Mouse (Mus musculus) thymus, postnatal 14 days (tissue): ENCODE measurements around the gene Capn15.

Experiments
- DNase-seq: peaks from one replicate; pipeline ENCODE4 v3.0.0; 2021

Gene Capn15

GRCm38 (mm10) chr17:25951803-25952623 is 33.6 kb downstream of the Capn15 start, which contains the start of gene A930017K11Rik:
Gene A930017K11Rik (minus strand): TSS chr17:25952565.
- no peak for DNase-seq

DNA sequence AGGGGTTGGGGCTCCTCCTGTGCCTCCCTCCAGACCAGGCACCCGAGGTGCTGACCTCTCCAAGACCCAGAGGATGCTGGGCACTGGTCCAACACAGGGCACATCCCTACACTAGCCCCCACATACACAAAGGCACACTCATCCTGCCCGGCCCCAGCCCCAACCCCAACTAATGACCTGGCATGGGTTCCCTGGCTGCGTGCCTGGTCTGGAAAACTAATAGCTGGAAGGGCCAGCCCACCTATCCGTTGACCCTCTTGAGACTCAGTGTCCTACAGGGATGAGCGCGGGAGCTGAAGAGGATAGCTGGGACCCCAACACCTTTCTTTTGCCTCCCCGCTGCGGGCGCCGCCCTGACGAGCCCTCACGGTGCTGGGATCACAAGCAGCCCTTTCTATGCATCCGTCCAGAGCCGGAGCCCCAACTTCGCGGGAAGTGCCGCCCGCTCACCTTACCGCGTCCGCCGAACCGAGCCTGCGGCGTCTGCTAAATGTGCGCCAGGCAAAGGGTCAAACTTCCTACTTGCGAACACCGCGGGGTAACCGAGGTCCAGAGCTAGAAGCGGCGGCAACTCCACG is 34.3 kb downstream of the Capn15 start:
- no peak for DNase-seq

- no peak for DNase-seq
Measured at GRCm38 (mm10) chr17:25950706-25951105, 34.9 kb downstream of the Capn15 start.

- DNase-seq = no peak
Measured at GRCm38 (mm10) chr17:25949981-25950380, 35.6 kb downstream of the Capn15 start.

- no peak for DNase-seq
Measured at GRCm38 (mm10) chr17:25948051-25948450, 37.5 kb downstream of the Capn15 start.

DNA sequence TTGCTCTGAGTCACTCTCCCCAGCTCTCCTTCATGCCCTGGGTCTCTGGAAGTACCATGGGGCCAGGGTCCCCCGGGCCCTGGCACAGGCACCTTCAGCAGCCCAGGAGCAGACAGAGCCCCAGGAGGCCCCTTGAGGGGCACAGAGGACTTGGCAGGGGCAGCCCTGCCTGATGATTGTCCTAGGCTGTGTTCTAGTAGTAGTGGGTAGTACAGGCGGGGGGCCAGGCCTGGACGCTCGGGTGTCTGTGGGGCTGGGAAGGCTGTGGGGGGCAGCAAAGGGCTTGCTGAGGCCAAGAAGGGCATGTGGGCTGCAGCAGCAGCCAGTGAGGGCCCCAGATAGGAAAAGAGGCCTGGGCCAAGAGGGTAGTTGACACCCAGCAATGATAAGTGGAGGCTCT is 38.0 kb downstream of the Capn15 start:
- DNase-seq = no peak

- DNase-seq = no peak
Measured at GRCm38 (mm10) chr17:25946891-25947290, 38.7 kb downstream of the Capn15 start.

DNA sequence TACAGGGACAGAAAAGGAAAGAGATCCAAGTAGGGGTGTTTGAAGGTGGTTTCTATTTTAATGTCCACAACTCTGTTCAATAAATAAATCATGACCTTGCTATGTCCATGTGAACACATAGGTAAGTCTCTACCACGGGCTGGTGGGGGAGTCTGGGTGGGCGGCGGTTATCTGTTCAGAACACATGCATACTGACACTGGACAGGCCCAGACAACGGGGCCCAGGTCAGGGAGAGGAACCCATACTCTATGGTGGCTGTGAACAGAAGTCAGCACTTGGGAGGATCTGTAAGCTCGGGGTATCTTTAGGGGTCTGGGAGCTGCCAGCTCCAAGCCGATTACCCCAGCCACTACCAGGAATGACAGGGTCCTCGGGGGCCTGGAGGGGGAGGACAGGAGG is 39.2 kb downstream of the Capn15 start:
- no peak for DNase-seq

DNA sequence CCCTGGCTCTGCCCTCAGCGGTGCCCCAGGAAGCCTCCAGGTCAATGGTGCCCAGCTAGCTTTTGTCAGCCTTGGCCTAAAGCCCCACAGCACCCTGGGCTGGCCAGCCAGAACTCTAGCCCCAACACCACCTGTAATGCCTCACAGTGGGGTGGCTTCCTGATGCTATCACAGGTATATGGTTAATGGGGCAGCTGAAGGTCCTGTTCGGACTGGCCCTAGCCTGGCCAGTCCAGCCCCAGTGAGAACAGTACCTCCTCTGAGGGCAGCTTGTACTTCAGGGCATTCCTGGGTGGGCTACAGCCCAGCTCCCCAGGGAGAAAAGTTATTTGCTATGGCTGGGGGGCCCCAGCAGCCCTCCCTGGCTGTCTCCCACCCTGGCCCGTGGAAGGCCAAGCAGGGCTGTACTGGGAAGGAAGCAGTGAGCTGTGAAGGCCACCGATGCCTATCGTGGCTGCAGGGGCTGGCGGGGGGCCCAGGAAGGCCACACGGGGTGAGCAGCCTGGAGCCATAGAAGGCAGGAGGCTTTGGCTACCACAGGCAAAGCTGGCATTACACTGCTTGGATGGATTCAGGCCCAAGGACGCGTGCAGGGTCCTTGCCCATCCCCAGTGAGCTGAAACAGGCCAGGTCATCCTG is 40.0 kb downstream of the Capn15 start:
- no peak for DNase-seq

- no peak for DNase-seq
Measured at GRCm38 (mm10) chr17:25944366-25945163, 41.0 kb downstream of the Capn15 start, which contains the start of the genes Pigq and Nhlrc4. Gene Pigq (minus strand): TSS chr17:25944936. Gene Nhlrc4 (minus strand): TSS chr17:25944961.

GRCm38 (mm10) chr17:25943769-25944168 is 41.8 kb downstream of the Capn15 start:
- DNase-seq = no peak

DNA sequence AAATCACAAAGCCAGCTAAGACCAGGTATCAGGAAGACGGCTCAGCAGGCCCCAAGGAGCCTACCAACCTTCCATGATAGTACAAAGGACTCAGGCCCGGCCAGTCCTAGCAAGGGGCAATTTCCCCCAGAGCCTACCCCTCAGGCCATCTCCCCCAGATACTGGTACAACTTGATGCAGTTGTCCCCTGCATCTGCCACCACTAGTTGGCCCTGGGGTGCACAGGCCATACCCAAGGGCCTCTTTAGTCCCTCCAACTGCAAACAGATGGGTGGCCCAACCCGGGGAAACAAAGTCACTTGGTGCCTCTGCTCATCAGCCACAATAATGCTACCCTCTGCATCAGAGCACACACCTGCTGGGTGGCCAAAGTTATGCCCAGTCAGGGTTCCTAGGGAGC is 42.4 kb downstream of the Capn15 start:
- no peak for DNase-seq

DNA sequence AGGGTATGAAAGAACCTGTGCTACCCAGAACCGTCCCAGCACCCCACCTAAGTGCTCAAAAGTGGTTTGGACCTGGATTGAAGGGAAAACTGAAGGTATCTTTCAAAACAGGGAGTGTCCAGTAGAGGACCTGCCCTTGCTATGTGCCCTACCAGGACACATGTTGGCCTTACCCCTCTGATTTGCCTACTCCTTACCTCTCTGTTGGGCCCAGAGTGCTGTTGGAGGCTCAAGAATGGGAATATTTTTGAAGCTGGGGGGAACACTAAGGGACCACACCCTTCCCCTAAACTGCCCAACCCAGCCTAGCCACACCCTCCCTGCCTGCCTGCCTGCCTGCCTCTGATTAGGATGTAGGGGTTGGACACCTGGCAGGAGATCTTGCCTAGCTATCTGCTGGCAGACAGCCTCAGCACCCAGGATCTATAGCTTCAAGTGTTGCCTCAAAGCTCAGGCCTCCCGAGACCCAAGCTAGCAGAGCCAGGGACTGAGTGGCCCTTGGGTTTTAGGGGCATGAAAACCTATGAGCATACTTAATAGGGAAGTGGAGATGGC is 42.9 kb downstream of the Capn15 start:
- DNase-seq = no peak

GRCm38 (mm10) chr17:25941511-25942241 is 43.9 kb downstream of the Capn15 start:
- DNase-seq = peak; percentile 77

- no peak for DNase-seq
Measured at GRCm38 (mm10) chr17:25934526-25934925, 51.1 kb downstream of the Capn15 start.

DNA sequence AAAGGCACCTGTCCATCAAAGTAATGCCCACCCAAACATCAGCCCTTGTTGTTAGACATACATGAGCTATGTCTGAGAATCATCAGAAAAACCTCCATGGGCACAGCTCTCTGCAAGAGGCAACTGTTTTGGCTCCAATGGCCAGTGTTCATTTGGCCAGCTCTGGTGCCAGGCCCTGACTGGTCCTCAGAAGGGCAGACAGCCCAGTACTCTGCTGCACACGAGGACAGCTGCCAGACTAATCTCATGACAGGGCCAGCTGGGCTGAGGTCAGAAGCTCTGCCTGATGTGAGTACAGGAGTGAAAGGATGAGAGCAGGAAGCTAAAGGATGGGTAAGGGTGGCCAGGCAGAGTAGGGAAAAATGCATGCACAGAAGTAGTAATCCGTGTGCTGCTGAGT is 60.2 kb downstream of the Capn15 start:
- no peak for DNase-seq

DNA sequence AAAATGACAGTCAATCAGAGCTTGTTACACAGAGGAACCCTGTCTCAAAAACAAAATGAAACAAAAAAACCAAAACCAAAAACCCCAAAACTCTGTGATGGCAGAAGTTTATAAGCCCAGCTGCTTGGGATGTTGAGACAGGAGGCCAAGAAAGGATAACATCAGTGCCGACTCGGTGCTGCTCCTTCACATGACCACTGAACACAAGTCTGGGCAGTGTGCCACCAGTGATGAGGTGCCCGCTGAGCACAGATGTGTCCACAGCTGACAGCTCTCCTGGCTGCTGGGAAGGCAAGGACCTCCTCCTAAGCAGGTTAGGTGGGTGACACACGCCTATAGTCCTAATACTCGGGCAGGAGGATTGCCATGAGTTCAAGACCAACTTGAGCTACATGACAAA is 63.5 kb downstream of the Capn15 start:
- DNase-seq = no peak

DNA sequence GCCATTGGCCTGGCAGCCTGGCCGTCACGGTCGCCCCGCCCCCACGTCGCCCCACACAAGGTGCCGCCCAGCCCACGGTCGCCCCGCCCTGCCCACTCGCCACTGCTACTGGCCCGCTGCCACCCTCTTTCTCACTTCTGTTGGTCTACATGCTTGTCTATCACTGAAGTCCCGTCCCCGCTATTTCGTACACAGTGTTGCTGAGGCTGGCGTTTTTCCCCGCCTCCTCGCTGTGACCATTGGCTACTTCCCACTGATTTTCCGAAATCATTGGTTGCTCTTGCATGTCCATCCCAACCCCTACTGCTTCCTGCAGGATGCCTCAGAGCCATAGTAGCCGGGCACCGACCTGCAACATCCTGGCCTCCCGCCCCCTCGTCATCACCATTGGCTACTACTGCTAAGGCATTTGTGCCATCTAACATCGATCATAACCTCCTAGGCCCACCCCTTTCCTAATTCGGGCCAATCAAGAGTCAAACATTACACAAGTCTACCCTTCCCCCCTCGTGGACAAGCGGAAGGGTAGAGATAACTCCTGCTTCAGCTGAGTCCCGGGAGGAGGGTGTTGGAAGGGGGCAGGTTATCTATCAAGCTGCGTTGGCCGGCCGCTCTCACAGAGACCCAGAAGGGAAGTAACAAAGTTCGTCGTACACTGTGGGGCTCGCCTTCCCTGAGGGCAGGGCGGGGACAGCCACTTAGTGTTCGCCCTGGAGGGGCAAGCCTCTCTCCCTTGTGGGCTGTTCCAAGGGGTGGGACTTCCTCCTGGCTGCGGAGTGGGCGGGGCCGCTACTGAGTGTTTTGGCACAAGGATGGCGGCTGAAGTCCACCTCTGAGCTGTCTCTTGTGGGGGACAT is 65.6 kb downstream of the Capn15 start:
- DNase-seq = peak; percentile 100

- peak; percentile 65 for DNase-seq
Measured at GRCm38 (mm10) chr17:25919144-25919785, 66.3 kb downstream of the Capn15 start, which contains the start of gene Rab40c. Gene Rab40c (minus strand): TSS chr17:25919727.

DNA sequence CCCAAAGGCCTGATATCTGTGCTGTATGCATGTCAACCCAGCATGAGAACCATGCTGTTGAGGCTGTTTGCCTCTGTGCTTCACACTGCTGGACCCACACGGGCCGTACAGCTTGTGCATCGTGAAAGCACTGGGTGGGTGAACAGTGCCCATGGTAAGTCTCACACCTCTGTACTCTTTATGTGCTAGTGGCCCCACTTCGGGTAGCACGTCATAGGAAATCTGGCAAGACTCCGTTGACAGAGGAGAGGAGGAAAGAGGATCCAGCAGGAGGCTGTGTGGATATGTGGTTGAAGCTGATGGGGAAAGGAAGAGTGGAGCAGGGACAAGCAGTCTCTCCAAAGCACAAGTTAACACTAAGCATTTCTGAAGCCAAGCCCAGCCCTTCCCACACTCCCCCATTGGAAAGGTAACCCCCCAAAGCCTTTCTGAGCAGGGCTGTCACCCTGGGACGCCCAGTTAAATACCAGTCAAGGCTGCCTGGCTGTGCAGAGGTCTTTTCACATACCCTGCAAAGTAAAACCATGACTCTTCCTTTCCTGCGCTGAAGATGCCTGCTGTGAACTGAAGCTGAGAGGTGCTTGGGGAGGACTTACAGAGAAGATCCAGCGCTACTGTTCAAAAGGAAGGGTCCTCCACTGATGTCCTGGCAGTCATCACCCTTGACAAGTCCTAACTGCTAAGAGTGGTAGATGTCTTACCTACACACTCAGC is 67.4 kb downstream of the Capn15 start:
- DNase-seq = no peak
